Mouse (Mus musculus) spleen, postnatal 4 days (tissue): ENCODE data around the gene Cenpx.
"Not testable (repeated sequence)": the region's sequence is repeated elsewhere in the genome, so short reads cannot be mapped to it uniquely, and the experiment has no call there.

Source experiments
- DNase-seq, 2 experiments: peaks; one replicate each; pipeline ENCODE4 v3.0.0; 2022; ENCODE audit warnings: low spot score in 2 of 2

Gene Cenpx

GRCm38 (mm10) chr11:120713580-120714518 is at the start of gene Cenpx, which contains the start of gene Lrrc45:
Gene Cenpx, minus strand, starts transcription at chr11:120713738.
Gene Lrrc45, plus strand, starts transcription at chr11:120713925.
- DNase-seq = peak; percentile 95 to 96

DNA sequence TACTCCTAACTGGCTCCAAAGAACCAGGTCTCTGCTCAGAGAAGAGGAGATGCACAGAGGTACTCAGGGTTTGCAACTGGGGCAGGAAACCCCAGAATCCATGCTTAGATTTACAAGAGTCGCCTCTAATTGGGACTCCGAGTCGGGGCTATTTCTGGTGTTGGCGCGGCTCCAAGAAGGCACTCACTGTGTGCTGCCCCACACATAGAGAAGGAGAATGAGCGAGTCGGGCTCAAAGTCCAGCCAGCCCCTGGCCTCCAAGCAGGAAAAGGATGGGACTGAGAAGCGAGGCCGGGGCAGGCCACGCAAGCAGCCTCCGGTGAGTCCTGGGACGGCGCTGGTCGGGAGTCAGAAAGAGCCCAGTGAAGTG is 49.1 kb upstream of the Cenpx start, which contains the start of gene Hmga1b:
Gene Hmga1b, plus strand, starts transcription at position 123 of the 370 bp plus-strand sequence.
- DNase-seq = not testable (repeated sequence)

- no peak for DNase-seq
Observed at GRCm38 (mm10) chr11:120761811-120762671, 48.5 kb upstream of the Cenpx start.

- DNase-seq = no peak
Observed at GRCm38 (mm10) chr11:120760236-120760635, 46.7 kb upstream of the Cenpx start.

DNA sequence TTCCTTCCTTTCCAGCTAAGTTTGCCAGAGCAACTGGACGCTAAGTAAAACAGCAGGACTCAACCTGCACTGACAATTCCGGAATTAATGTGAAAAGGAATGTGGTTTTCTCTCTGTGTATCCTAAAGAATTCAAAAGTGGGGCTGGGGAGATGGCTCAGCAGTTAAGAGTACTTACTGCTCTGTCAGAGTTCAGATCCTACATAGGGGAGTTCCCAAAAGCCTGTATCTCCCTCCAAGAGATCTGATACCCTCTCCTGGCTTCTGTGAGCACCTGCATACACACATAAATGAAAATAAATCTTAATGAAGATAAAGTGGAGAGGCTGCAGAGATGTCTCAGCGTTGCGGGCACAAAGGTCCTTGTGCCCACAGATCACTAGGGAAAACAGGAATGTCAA is 38.1 kb upstream of the Cenpx start:
- no peak for DNase-seq

DNA sequence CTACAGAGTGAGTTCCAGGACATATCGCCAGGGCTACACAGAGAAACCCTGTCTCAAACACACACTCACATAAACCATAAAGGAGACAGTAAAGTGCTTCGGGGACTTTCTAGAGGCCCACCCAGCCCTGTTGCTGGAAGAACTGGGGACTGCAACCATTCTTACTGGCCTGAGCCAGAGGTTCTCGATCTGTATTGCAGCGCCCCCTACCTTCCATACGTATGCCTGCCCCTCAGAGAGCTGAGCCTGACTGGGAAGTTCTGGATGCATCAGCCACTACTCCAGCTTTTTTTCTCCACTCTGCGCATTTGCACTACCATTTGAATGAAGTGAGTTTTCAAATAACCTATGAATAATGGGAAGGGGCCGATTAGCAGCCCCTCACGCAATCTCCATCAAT is 35.9 kb upstream of the Cenpx start:
- DNase-seq = no peak

GRCm38 (mm10) chr11:120747974-120748373 is 34.4 kb upstream of the Cenpx start:
- DNase-seq = no peak

DNA sequence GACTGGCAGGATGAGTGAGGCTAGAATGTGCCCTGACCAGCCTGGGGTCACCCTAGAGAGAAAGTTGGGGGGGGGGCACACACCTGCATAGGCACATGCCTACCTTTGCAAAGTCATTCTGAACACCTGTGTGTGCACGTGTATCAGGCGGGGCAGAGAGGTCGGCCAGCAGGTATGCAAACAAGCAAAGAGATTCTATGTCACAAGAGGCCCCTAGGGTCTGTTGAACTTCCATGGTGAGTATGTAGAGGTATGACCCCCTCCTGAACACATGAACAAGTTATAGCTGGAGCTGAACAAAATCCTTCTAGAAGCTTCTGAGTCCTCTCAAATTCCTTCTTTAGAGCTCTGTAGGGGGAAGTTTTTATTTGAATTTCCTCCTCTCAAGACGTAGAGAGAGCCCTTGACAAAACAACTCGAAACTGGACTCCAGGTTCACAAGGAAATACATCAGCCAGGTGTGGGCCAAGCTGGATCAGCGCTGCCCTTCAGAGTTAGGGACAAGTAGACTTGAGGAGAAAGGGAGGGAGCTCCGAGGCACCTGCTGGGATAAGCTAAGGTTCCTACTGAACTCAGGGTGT is 30.7 kb upstream of the Cenpx start:
- no peak for DNase-seq

DNA sequence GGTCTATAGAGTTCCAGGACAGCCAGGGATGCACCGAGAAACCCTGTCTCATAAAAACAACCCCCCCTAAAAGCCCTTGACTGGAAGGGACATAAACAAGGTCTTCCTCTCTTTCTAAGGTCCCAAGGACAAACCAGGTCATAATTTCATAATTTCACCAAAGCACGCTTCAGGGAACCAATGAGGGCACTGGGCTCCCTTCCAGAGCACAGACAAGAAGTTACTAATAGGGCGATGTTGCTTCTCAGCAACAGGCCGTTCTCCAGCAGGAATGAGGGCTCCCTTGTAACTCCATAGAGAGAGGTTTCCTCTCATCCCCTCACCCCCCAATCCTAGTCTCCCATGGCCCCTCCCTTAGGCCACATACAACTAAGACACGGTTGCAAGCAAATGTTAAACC is 27.4 kb upstream of the Cenpx start:
- DNase-seq = no peak

DNA sequence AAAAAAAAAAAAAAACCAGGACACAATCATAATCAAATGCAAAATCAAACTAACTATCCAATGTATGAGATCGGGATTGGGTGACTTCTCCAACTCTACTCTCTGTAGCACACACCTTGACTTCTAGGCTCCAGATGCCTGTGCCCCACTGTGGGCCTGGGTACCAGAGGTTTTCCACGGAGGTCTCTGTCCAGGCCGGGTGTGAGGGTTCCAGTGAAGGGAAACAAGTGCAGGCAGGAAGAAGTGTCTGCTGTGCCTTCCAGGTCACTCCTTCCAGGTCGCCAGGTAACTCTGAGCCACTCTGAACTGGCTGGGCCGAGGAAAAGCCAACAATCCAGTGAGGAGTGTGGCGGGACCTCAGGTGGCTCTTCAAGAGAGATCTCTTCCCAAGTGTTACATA is 22.9 kb upstream of the Cenpx start:
- peak in 1 of 2 experiments; percentile 51 for DNase-seq

- peak; percentile 12 to 53 for DNase-seq
Observed at GRCm38 (mm10) chr11:120733521-120733920, 20.0 kb upstream of the Cenpx start.

GRCm38 (mm10) chr11:120731858-120732680 is 18.5 kb upstream of the Cenpx start, which contains the start of gene Cbr2:
Gene Cbr2, minus strand, starts transcription at chr11:120732114.
- DNase-seq = peak; percentile 11 to 53

- peak in 1 of 2 experiments; percentile 44 for DNase-seq
Observed at GRCm38 (mm10) chr11:120731395-120731794, 17.9 kb upstream of the Cenpx start.

DNA sequence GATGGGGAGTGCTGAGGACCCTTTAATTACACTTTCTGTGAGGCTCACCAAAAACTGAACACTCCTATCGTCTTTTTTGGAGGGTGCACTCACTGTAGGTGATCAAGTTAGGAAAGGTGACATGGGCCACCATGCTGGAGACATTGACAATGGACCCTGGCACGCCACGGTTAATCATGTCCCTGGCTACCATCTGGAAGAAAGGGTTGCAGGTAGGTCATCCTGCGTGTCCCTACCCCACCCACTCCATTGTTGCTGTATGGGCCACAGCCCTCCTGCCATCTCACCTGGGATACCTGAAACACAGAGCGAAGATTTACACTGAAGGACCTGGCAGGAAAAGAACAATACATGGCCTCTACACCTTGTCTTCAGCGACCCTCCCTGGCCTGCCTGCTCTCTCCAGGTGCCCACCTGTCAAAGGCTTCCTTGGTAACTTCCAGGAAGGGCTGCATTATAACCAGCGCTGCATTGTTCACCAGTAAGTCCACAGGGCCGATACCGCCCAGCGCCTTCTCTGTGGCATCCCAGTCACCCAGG is 16.9 kb upstream of the Cenpx start:
- peak in 1 of 2 experiments; percentile 57 for DNase-seq

DNA sequence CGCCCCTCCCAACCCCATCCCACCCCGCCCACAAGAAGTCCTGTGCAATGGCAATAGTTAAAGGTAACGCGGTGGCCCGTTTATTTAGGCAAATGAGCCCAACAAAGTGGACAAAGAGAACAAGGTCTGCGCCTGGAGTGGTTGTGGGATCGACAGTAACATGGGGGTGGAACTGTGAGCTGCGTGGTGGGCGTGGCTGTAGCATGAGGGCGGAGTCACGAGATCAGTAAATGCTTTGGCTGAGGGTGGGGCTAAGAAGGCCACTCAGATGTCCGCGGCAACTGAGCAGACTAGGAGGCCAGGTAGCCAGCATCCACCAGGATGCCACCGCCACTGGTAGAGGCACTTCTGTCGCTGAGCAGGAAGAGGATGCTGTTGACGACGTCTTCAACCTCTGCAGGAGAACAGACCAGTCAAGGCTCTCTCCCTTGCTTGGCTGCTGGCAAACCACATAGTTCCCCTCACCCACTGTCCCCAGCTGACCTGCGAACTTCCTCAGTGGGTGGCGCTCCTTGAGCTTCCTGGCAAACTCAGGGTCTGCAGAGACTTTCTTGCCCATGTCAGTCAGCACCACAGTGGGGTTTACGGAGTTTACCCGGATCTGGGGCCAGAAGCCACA is 16.0 kb upstream of the Cenpx start:
- peak in 1 of 2 experiments; percentile 47 for DNase-seq

DNA sequence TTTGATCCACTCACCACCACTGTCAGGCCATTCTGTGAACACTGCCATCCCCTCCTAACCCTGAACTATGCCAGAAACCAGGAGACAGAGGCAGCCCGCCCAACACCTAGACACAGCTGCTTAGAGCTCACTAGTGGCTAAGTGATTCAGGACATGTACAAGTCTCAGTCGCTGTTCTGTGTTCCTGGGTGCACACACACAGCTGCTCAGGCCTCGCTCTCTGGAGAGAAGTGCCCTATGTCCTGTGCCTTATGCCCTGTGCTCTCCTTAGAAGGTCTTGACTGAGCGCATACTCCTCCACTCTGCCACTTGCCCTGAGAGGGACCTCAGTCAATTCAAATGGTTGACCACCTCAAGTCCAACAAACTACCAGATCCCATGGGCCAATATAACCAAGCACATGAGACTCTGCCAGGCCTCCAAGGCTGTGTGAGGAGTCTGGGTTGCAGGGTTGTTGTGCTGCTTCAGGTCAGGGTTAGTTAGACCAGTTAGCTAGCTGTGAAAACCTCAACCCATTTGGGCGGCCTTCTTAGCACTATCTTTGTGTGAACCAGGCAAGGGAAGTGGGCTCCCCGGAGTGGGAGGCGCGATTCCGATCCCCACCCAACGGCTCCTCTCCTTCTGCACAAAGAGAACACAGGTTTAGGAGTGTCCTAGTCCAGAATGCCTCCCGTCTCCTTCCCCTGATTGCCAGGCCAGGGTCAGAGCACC is 15.1 kb upstream of the Cenpx start:
- DNase-seq = no peak

DNA sequence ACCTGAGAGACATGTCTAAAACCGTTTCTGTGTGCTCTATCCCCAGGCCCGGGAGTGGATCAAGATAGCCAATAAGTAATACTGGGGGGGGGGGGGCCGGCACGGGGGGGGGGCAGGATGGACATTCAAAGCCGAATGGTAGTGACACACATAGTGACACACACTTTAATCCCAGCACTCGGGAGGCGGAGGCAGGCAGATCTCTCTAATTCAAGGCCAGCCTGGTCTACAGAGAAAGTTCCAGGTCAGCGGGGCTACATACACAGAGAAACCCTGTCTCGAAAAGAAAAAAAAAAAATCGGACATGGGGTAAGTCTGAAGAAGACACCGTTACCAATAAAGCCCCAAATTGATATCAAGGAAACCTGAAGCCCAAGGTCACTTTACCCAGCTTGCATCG is 14.0 kb upstream of the Cenpx start:
- DNase-seq = no peak

DNA sequence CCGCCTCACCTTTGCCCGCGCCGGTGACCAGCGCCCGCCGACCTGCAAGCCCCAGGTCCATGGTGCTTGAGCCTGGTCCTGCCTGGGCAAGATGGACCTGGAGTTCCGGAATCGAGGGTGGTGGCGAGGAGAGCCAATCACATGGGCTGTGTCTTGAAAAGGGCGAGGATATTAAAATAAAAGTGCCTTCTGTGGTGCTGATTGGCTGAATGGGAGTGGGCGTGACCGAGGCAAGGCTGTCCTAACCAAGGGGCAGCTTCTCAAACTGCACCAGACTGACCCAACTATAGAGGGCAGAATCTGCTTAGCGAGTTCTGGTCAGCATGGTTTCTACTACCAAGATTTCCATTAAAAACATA is 13.6 kb upstream of the Cenpx start, which contains the start of gene Dcxr:
Gene Dcxr, minus strand, starts transcription at position 113 of the 359 bp plus-strand sequence.
- DNase-seq = peak; percentile 77 to 81
